Mouse (Mus musculus) kidney, postnatal 0 days (tissue): ENCODE results near the gene Pex7. TPM values are rescaled to one million over a fixed set of nuclear protein-coding genes. Genes with fewer than 3 reads are reported as not detected.

Experiments used
- ATAC-seq: fragments of 200-750 bp; cut with Nextera tagmentation; replicated peaks from 2 replicates; pipeline ENCODE4 v1.8.0; 2017; ENCODE audit warnings: low read depth, moderate number of reproducible peaks, moderate TSS enrichment, moderate library complexity; ENCODE audit not compliant: low FRiP score
- DNase-seq: peaks from one replicate; pipeline ENCODE4 v3.0.0-alpha.2; 2016; ENCODE audit warnings: low spot score
- H3K27ac ChIP-seq: fragments of 300-500 bp; sonication (generic); 2 replicates; pipeline ENCODE4 v1.5.1; 2014; ENCODE audit warnings: mild to moderate bottlenecking
- H3K27me3 ChIP-seq: fragments of 300-500 bp; sonication (generic); 2 replicates; pipeline ENCODE4 v1.6.1; 2014; ENCODE audit warnings: low read length, mixed read lengths; ENCODE audit not compliant: insufficient read depth
- H3K36me3 ChIP-seq: fragments of 300-500 bp; sonication (generic); 2 replicates; pipeline ENCODE4 v1.6.1; 2014; ENCODE audit warnings: low read length, mixed read lengths; ENCODE audit not compliant: insufficient read depth
- H3K4me1 ChIP-seq: fragments of 300-500 bp; sonication (generic); replicated peaks from 2 replicates; pipeline ENCODE4 v1.6.1; 2014; ENCODE audit warnings: antibody characterized with exemption, low read length, mixed read lengths; ENCODE audit not compliant: insufficient read depth
- H3K4me2 ChIP-seq: fragments of 300-500 bp; sonication (generic); 2 replicates; pipeline ENCODE4 v1.6.1; 2014; ENCODE audit warnings: mild to moderate bottlenecking, low read length, moderate library complexity, mixed read lengths
- H3K4me3 ChIP-seq: fragments of 300-500 bp; sonication (generic); replicated peaks from 2 replicates; pipeline ENCODE4 v1.5.1; 2014; ENCODE audit warnings: low read depth, low read length
- H3K9ac ChIP-seq: fragments of 300-500 bp; sonication (generic); 2 replicates; pipeline ENCODE4 v1.6.1; 2014; ENCODE audit warnings: low read depth, low read length
- H3K9me3 ChIP-seq: fragments of 300-500 bp; sonication (generic); replicated peaks from 2 replicates; pipeline ENCODE4 v1.6.1; 2016; ENCODE audit warnings: low read length, inconsistent platforms, mixed read lengths
- CTCF ChIP-seq: IDR thresholded peaks from 2 replicates; pipeline ENCODE4 v1.5.1; 2016; ENCODE audit warnings: antibody characterized with exemption, low read depth, mild to moderate bottlenecking, moderate library complexity
- WGBS: fragments of 180-500 bp; shearing (Covaris S2); extraction: QIAGEN DNeasy Blood & Tissue Kit; methylation state at CpG from one replicate; pipeline ENCODE4 v1.1.7; 2014; 5-methylcytosine and 5-hydroxymethylcytosine counted together
- polyA plus RNA-seq: library from polyadenylated mRNA; unstranded; fragments of >200 nt; fragmentation: Nextera tagmentation; extraction: Ambion mirVana; gene quantifications from 2 replicates; pipeline ENCODE4 v1.2.1, GENCODE M21; 2015

Pex7 gene
- polyA plus RNA-seq: 61.1 and 64.8 TPM in 2 replicates

- peak within 1 kb of the TSS; percentile 78 for H3K4me3 ChIP-seq
- peak within 1 kb of the TSS; percentile 98 for H3K27ac ChIP-seq
- peak; percentile 71 for TF ChIP-seq CTCF
- H3K9me3 ChIP-seq: no peaks in the 10 kb centered on the region
- peak; percentile 95 for DNase-seq
- no peaks in the 10 kb centered on the region for H3K4me1 ChIP-seq
- no peaks in the 10 kb centered on the region for H3K27me3 ChIP-seq
- H3K36me3 ChIP-seq: no peaks in the 10 kb centered on the region
- H3K9ac ChIP-seq: peak within 1 kb of the TSS; percentile 95
- under 1% methylated on average over 60 of the region's 60 CpGs for WGBS
- H3K4me2 ChIP-seq: peak within 1 kb of the TSS; percentile 41
- ATAC-seq: peak; percentile 96
Measured at GRCm38 (mm10) chr10:19907246-19907804, at the start of gene Pex7. Gene Pex7, minus strand, starts transcription at chr10:19907689.

DNA sequence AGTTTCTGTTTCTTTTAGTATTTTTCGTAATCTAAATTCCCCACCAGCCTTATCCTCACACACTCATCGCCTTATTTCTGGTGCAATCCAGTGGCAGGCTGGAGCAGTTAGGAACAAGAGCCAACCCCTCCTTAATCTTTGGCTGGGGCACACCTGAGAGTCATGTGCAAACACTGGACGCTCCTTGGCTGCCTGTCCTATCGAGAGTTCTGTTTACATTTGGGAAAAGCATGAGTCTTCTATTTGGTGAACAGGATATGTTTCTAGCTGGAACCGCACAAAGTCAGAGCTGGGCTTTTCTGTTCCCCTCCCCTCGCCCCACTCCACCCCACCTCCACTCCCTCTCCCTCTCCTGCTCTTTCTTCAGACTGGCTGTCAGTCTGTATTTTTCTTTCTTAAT, 49.3 kb upstream of the Pex7 start:
- no peak overlapping the region for H3K9ac ChIP-seq
- H3K4me2 ChIP-seq: no peak overlapping the region
- DNase-seq (no peak), ATAC-seq (no peak)
- H3K27ac ChIP-seq: no peak overlapping the region
- H3K36me3 ChIP-seq: no peaks in the 10 kb centered on the region
- H3K4me1 ChIP-seq: 0 out of 2 replicates have a peak, but pooled peaks cover 5% of the 10 kb centered on the region
- no peak overlapping the region for H3K4me3 ChIP-seq
- no peaks in the 10 kb centered on the region for H3K27me3 ChIP-seq
- 59% methylated on average over 6 of the region's 6 CpGs for whole genome bisulfite sequencing
- H3K9me3 ChIP-seq: no peaks in the 10 kb centered on the region
- no peak for TF ChIP-seq CTCF

GRCm38 (mm10) chr10:19955817-19956216, 48.3 kb upstream of the Pex7 start:
- H3K4me3 ChIP-seq: no peak overlapping the region
- H3K9me3 ChIP-seq: no peaks in the 10 kb centered on the region
- H3K27me3 ChIP-seq: no peaks in the 10 kb centered on the region
- TF ChIP-seq CTCF: no peak
- ATAC-seq: no peak
- H3K4me1 ChIP-seq: 0 out of 2 replicates have a peak, but pooled peaks cover 5% of the 10 kb centered on the region
- no peak for DNase-seq
- no peak overlapping the region for H3K9ac ChIP-seq
- 83% methylated on average over 6 of the region's 6 CpGs for WGBS
- no peak overlapping the region for H3K27ac ChIP-seq
- no peak overlapping the region for H3K4me2 ChIP-seq
- no peaks in the 10 kb centered on the region for H3K36me3 ChIP-seq

GRCm38 (mm10) chr10:19954572-19954971, 47.1 kb upstream of the Pex7 start:
- no peak for ATAC-seq
- no peak overlapping the region for H3K4me2 ChIP-seq
- H3K9me3 ChIP-seq: no peaks in the 10 kb centered on the region
- H3K9ac ChIP-seq: no peak overlapping the region
- no peaks in the 10 kb centered on the region for H3K27me3 ChIP-seq
- H3K4me3 ChIP-seq: no peak overlapping the region
- no peak overlapping the region for H3K27ac ChIP-seq
- WGBS: 65% methylated on average over 3 of the region's 3 CpGs
- 0 out of 2 replicates have a peak, but pooled peaks cover 5% of the 10 kb centered on the region for H3K4me1 ChIP-seq
- H3K36me3 ChIP-seq: no peaks in the 10 kb centered on the region
- no peak for TF ChIP-seq CTCF
- DNase-seq: no peak

GRCm38 (mm10) chr10:19953032-19953761, 45.7 kb upstream of the Pex7 start:
- no peak for TF ChIP-seq CTCF

DNA sequence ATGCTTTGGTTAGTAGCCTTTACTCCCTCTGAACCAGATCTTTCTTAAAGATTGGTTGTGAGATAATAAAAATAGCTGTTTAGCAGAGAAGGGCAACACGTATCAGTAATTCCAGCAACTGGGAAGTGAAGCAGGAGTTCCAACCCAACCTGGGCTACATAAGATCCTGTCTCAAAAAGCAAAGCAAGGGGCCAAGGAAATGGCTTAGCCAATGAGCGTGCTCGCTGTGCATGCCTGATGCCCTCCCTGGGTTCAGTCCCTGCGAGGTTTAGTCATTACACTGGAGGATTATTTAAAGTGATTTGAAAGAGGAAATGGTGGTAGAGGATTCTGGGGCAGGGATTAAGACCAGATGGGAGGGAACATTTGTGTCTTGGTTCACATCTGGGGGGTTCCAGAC, 41.6 kb upstream of the Pex7 start:
- Histone ChIP-seq H3K9ac (no peak overlapping the region), H3K4me3 (no peak overlapping the region), H3K27ac (no peak overlapping the region), H3K36me3 (no peaks in the 10 kb centered on the region), H3K27me3 (no peaks in the 10 kb centered on the region), H3K9me3 (no peaks in the 10 kb centered on the region), H3K4me2 (no peak overlapping the region), H3K4me1 (no peaks in the 10 kb centered on the region)
- ATAC-seq (no peak), DNase-seq (no peak)
- WGBS: 85% methylated on average over 4 of the region's 4 CpGs
- no peak for TF ChIP-seq CTCF

More at GRCm38 (mm10) chr10:19953032-19953761, 45.7 kb upstream of the Pex7 start:
- H3K27me3 ChIP-seq: no peaks in the 10 kb centered on the region
- DNase-seq: no peak
- H3K9me3 ChIP-seq: no peaks in the 10 kb centered on the region
- H3K27ac ChIP-seq: peak overlapping the region; percentile 71
- H3K4me2 ChIP-seq: no peak overlapping the region
- H3K4me3 ChIP-seq: no peak overlapping the region
- H3K36me3 ChIP-seq: no peaks in the 10 kb centered on the region
- peak; percentile 85 for ATAC-seq
- H3K4me1 ChIP-seq: 0 out of 2 replicates have a peak, but pooled peaks cover 5% of the 10 kb centered on the region
- 73% methylated on average over 11 of the region's 11 CpGs for WGBS
- no peak overlapping the region for H3K9ac ChIP-seq
